Mouse (Mus musculus) inflammation-experienced regulatory T-cells, adult 16 weeks (primary cell): ENCODE measurements around the gene Spsb3. TPM values are rescaled to one million over a fixed set of nuclear protein-coding genes. Genes with fewer than 3 reads are reported as not detected.

Experiments
- polyA plus RNA-seq: library from polyadenylated mRNA; unstranded; fragments of 100-300 nt; shearing (Covaris generic); gene quantifications from one replicate; pipeline ENCODE4 v1.2.1, GENCODE M21; 2017

Spsb3 gene
- polyA plus RNA-seq = 64.4 TPM

GRCm38 (mm10) chr17:24886134-24886931, at the start of gene Spsb3, which contains the start of gene Nubp2:
TSS of gene Spsb3 (plus strand) at chr17:24886643.
TSS of gene Nubp2 (minus strand) at chr17:24886349.

GRCm38 (mm10) chr17:24839842-24840241, 46.6 kb upstream of the Spsb3 start, which contains the start of gene Hagh:
TSS of gene Hagh (plus strand) at chr17:24840143.

GRCm38 (mm10) chr17:24850065-24850772, 36.2 kb upstream of the Spsb3 start, which contains the start of gene Fahd1:
TSS of gene Fahd1 (minus strand) at chr17:24850364.

GRCm38 (mm10) chr17:24865776-24866175, 20.7 kb upstream of the Spsb3 start, which contains the start of gene Igfals:
TSS of gene Igfals (plus strand) at chr17:24865997.

GRCm38 (mm10) chr17:24894995-24895547, 8.6 kb downstream of the Spsb3 start, which contains the start of the genes Eme2 and Mrps34:
TSS of gene Eme2 (minus strand) at chr17:24895087.
TSS of gene Mrps34 (plus strand) at chr17:24895116.

GRCm38 (mm10) chr17:24896241-24896992, 10.0 kb downstream of the Spsb3 start, which contains the start of gene Nme3:
TSS of gene Nme3 (plus strand) at chr17:24896500.

GRCm38 (mm10) chr17:24936259-24937237, 50.1 kb downstream of the Spsb3 start, which contains the start of gene Mapk8ip3:
TSS of gene Mapk8ip3 (minus strand) at chr17:24936977.

Other genes with a start within 250 kb of the Spsb3 start
- gene Slc9a3r2, start 236.3 kb upstream of the Spsb3 start, polyA plus RNA-seq = not detected
- not detected for gene Npw, start 228.2 kb upstream of the Spsb3 start, polyA plus RNA-seq
- 3.2 TPM for gene Zfp598, start 217.0 kb upstream of the Spsb3 start, polyA plus RNA-seq
- gene Syngr3, start 196.7 kb upstream of the Spsb3 start, polyA plus RNA-seq = 0.68 TPM
- 12.2 TPM for gene Gfer, start 190.5 kb upstream of the Spsb3 start, polyA plus RNA-seq
- gene Noxo1, start 190.4 kb upstream of the Spsb3 start, polyA plus RNA-seq = 3.8 TPM
- 67.3 TPM for gene Tbl3, start 179.0 kb upstream of the Spsb3 start, polyA plus RNA-seq
- not detected for gene Rnf151, start 168.6 kb upstream of the Spsb3 start, polyA plus RNA-seq
- gene Rps2, start 168.5 kb upstream of the Spsb3 start, polyA plus RNA-seq = 723 TPM
- gene Ndufb10, start 162.2 kb upstream of the Spsb3 start, polyA plus RNA-seq = 245 TPM
- not detected for gene Rpl3l, start 158.8 kb upstream of the Spsb3 start, polyA plus RNA-seq
- gene Msrb1, start 150.0 kb upstream of the Spsb3 start, polyA plus RNA-seq = 12.1 TPM
- gene Hs3st6, start 133.7 kb upstream of the Spsb3 start, polyA plus RNA-seq = not detected
- gene Meiob, start 82.4 kb upstream of the Spsb3 start, polyA plus RNA-seq = not detected
- gene Hagh, start 46.5 kb upstream of the Spsb3 start, polyA plus RNA-seq = 43.8 TPM
- 3.7 TPM for gene Fahd1, start 36.3 kb upstream of the Spsb3 start, polyA plus RNA-seq
- gene Igfals, start 20.6 kb upstream of the Spsb3 start, polyA plus RNA-seq = not detected
- 118 TPM for gene Nubp2, start 294 bp upstream of the Spsb3 start, polyA plus RNA-seq
- gene Eme2, start 8.4 kb downstream of the Spsb3 start, polyA plus RNA-seq = 62.4 TPM
- 54.0 TPM for gene Mrps34, start 8.5 kb downstream of the Spsb3 start, polyA plus RNA-seq
- 69.0 TPM for gene Nme3, start 9.9 kb downstream of the Spsb3 start, polyA plus RNA-seq
- 67.7 TPM for gene Mapk8ip3, start 50.3 kb downstream of the Spsb3 start, polyA plus RNA-seq
- 37.8 TPM for gene Jpt2, start 74.0 kb downstream of the Spsb3 start, polyA plus RNA-seq
- 5.3 TPM for gene Cramp1l, start 129.1 kb downstream of the Spsb3 start, polyA plus RNA-seq
- gene Ift140, start 129.4 kb downstream of the Spsb3 start, polyA plus RNA-seq = 33.4 TPM
- 1.5 TPM for gene Tmem204, start 196.9 kb downstream of the Spsb3 start, polyA plus RNA-seq
- 32.2 TPM for gene Telo2, start 229.3 kb downstream of the Spsb3 start, polyA plus RNA-seq
- not detected for gene Ptx4, start 234.1 kb downstream of the Spsb3 start, polyA plus RNA-seq
- 49.3 TPM for gene Clcn7, start 246.7 kb downstream of the Spsb3 start, polyA plus RNA-seq